Mouse (Mus musculus): ENCODE results near the gene Zcchc7. TPM values are rescaled to one million over a fixed set of nuclear protein-coding genes. Genes with fewer than 3 reads are reported as not detected.

Gene Zcchc7
- 10 to 100 TPM; 66.5 to 75.5 TPM for total RNA-seq (2023)

GRCm38 (mm10) chr4:44755553-44756133 lies at the start of gene Zcchc7:
Gene Zcchc7 (plus strand): TSS chr4:44755877.

DNA sequence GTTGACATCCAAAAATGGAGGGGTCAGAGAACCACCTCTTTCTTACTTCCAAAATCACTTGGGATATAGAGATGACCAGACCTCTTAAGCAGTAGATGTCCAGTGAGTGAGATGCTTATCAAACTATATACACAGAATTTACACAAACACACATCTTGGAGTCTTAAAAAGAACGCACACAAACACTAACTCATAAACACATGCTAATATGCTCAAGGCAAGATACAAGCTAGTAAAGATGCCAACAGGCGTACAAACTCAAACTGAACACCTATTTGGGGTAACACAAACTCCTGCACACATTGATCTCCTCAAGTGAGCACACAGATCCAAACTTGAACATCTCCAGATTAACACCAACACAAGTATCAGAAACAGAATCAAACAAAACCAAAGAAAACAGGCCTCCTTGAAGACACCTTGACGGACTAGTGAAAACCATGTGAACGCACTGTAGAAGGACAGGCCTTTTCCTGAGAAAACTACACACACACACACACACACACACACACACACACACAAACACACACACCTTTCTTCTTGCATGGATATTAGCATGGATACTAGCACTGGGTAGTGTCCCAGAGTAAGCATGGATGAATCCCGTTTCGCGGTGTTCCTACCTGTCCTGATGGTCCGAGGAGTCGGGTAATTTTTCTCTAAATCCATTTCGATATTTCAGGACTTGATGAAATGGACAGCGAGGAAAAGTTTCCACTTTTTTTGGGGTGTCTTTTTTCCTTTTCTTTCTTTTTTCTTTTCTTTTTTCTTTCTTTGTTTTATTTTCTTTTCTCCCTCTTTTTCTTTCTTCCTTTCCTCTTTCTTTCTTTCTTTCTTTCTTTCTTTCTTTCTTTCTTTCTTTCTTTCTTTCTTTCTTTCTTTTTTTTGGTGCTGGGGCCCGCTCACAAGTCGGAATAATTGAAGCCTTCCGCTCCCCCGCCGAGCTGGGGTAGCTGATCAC lies 45.7 kb upstream of the Zcchc7 start, which contains the start of gene Pax5:
Gene Pax5 (minus strand): TSS at position 748 of the 961 bp plus-strand sequence.

GRCm38 (mm10) chr4:44981280-44981973 lies 225.8 kb downstream of the Zcchc7 start, which contains the start of gene Grhpr:
Gene Grhpr (plus strand): TSS chr4:44981395.

Other genes with a start within 250 kb of the Zcchc7 start
- gene Pax5, start 45.4 kb upstream of the Zcchc7 start, total RNA-seq (2023): 1 to 10 TPM in 1 of 2 experiments, under 1 TPM in 1; 0.79 to 5.9 TPM
- gene Grhpr, start 225.5 kb downstream of the Zcchc7 start, total RNA-seq (2023): 1 to 10 TPM; 2.5 to 3.5 TPM